Mouse (Mus musculus) embryonic facial prominence, embryonic 15.5 days (tissue): Measurements from ENCODE around the gene Esd. TPM values are rescaled to one million over a fixed set of nuclear protein-coding genes. Genes with fewer than 3 reads are reported as not detected.
A peak's percentile ranks its signal among the peaks of the same experiment; 100 is the strongest.

Source experiments
- ATAC-seq: fragments of 200-750 bp; cut with Nextera tagmentation; 2 replicates; pipeline ENCODE4 v1.8.0; 2017; ENCODE audit warnings: low read depth, moderate TSS enrichment; ENCODE audit not compliant: insufficient number of reproducible peaks, low FRiP score, low TSS enrichment
- H3K27ac ChIP-seq: fragments of 300-500 bp; sonication (generic); replicated peaks from 2 replicates; pipeline ENCODE4 v1.5.1; 2015; ENCODE audit warnings: mild to moderate bottlenecking, inconsistent platforms
- H3K27me3 ChIP-seq: fragments of 300-500 bp; sonication (generic); 2 replicates; pipeline ENCODE4 v1.6.1; 2015; ENCODE audit warnings: inconsistent platforms
- H3K36me3 ChIP-seq: fragments of 300-500 bp; sonication (generic); 2 replicates; pipeline ENCODE4 v1.6.1; 2015; ENCODE audit warnings: mild to moderate bottlenecking, inconsistent platforms
- H3K4me1 ChIP-seq: fragments of 300-500 bp; sonication (generic); 2 replicates; pipeline ENCODE4 v1.6.1; 2015; ENCODE audit warnings: inconsistent platforms
- H3K4me2 ChIP-seq: fragments of 300-500 bp; sonication (generic); replicated peaks from 2 replicates; pipeline ENCODE4 v1.6.1; 2015; ENCODE audit warnings: mild to moderate bottlenecking, inconsistent platforms
- H3K4me3 ChIP-seq: fragments of 300-500 bp; sonication (generic); replicated peaks from 2 replicates; pipeline ENCODE4 v1.5.1; 2015; ENCODE audit warnings: mild to moderate bottlenecking, inconsistent platforms
- H3K9ac ChIP-seq: fragments of 300-500 bp; sonication (generic); 2 replicates; pipeline ENCODE4 v1.6.1; 2015; ENCODE audit warnings: inconsistent platforms
- H3K9me3 ChIP-seq: fragments of 300-500 bp; sonication (generic); replicated peaks from 2 replicates; pipeline ENCODE4 v1.6.1; 2016; ENCODE audit warnings: inconsistent platforms
- WGBS: fragments of 180-500 bp; shearing (Covaris S2); methylation state at CpG from one replicate; pipeline ENCODE4 v1.1.7; 2015; 5-methylcytosine and 5-hydroxymethylcytosine counted together
- polyA plus RNA-seq: library from polyadenylated mRNA; unstranded; fragments of >200 nt; fragmentation: Nextera tagmentation; extraction: Ambion mirVana; gene quantifications from 2 replicates; pipeline ENCODE4 v1.2.1, GENCODE M21; 2015

Esd gene
- 260 and 267 TPM in 2 replicates for polyA plus RNA-seq

GRCm38 (mm10) chr14:74732079-74732783 lies at the start of gene Esd:
Esd (plus strand) TSS chr14:74732297.
- peaks cover 16% of the 10 kb centered on the region for H3K36me3 ChIP-seq
- peak within 1 kb of the TSS; percentile 78 for H3K9ac ChIP-seq
- H3K27ac ChIP-seq, result peak within 1 kb of the TSS; percentile 73
- ATAC-seq, result peak; percentile 98
- H3K4me1 ChIP-seq, result peaks cover 6% of the 10 kb centered on the region
- H3K27me3 ChIP-seq, result no peaks in the 10 kb centered on the region
- peak within 1 kb of the TSS; percentile 84 for H3K4me3 ChIP-seq
- no peaks in the 10 kb centered on the region for H3K9me3 ChIP-seq
- under 1% methylated on average over 53 of the region's 53 CpGs for WGBS
- H3K4me2 ChIP-seq, result peak within 1 kb of the TSS; percentile 65

DNA sequence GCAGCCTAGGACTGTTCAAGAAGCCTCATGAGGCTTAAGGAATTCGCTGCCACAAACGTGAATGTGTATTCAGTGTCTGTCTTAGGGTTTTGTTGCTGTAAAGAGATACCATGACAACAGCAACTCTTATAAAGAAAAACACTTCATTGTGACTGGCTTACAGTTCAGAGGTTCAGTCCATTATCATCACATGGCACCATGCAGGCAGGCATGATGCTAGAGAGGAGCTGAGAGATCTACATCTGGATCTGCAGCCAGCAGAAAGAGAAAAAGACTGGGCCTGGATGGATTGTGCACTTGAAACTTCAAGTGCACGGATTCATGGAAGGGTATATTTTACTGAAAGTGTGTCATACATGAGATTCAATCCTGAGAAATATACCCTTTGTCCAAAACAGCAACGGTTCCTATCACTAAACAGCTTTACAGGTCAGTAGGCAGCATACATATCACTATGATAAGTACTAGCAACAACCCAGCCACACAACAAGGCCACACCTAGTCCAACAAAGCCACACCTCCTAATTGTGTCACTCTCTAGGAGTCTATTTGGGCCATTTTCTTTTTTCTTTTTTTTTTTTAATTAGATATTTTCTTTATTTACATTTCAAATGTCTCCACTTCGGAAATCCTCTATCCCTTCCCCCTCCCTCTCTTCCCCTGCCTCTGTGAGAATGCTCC lies 47.7 kb upstream of the Esd start:
- Histone ChIP-seq H3K9me3 (no peaks in the 10 kb centered on the region), H3K9ac (no peak overlapping the region), H3K4me1 (no peaks in the 10 kb centered on the region), H3K36me3 (no peaks in the 10 kb centered on the region), H3K4me3 (no peak overlapping the region), H3K27ac (no peak overlapping the region), H3K4me2 (no peak overlapping the region), H3K27me3 (no peaks in the 10 kb centered on the region)
- 79% methylated on average over 5 of the region's 5 CpGs for WGBS
- no peak for ATAC-seq

- 90% methylated on average over 2 of the region's 2 CpGs for WGBS
- ATAC-seq, result no peak
Measured at GRCm38 (mm10) chr14:74691963-74692362, 40.1 kb upstream of the Esd start.

GRCm38 (mm10) chr14:74696766-74697165 lies 35.3 kb upstream of the Esd start:
- no peak overlapping the region for H3K4me2 ChIP-seq
- H3K36me3 ChIP-seq, result no peaks in the 10 kb centered on the region
- H3K4me1 ChIP-seq, result no peaks in the 10 kb centered on the region
- ATAC-seq, result no peak
- WGBS, result 23% methylated on average over 4 of the region's 4 CpGs
- no peak overlapping the region for H3K4me3 ChIP-seq
- H3K27ac ChIP-seq, result no peak overlapping the region
- H3K9ac ChIP-seq, result no peak overlapping the region
- H3K9me3 ChIP-seq, result no peaks in the 10 kb centered on the region
- no peaks in the 10 kb centered on the region for H3K27me3 ChIP-seq

More at GRCm38 (mm10) chr14:74691963-74692362, 40.1 kb upstream of the Esd start:
- no peaks in the 10 kb centered on the region for H3K27me3 ChIP-seq
- H3K27ac ChIP-seq, result no peak overlapping the region
- H3K9ac ChIP-seq, result no peak overlapping the region
- H3K4me3 ChIP-seq, result no peak overlapping the region
- no peak overlapping the region for H3K4me2 ChIP-seq
- H3K4me1 ChIP-seq, result no peaks in the 10 kb centered on the region
- H3K9me3 ChIP-seq, result no peaks in the 10 kb centered on the region
- no peaks in the 10 kb centered on the region for H3K36me3 ChIP-seq

DNA sequence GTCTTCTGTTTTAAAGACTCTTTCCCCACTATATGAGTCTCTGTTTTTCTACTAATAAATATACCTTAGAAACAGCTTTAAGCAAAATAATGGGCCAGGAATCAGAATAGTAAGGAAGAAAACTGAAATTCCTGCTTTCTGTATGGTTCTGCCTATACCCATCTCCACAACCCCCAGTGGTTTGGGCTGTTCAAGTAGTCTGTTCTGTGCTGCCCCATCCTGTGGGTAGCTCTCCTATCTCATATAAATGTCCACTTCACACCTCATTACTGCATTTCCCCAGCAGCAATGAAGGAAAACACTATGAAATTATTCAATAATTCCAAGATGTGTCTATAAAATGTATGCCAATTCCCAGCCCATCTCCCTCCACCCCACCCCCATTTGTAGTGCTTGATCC lies 34.7 kb upstream of the Esd start:
- H3K4me2 ChIP-seq, result no peak overlapping the region
- H3K27ac ChIP-seq, result no peak overlapping the region
- no peaks in the 10 kb centered on the region for H3K4me1 ChIP-seq
- no peak overlapping the region for H3K4me3 ChIP-seq
- no peaks in the 10 kb centered on the region for H3K27me3 ChIP-seq
- no peaks in the 10 kb centered on the region for H3K9me3 ChIP-seq
- no peaks in the 10 kb centered on the region for H3K36me3 ChIP-seq
- H3K9ac ChIP-seq, result no peak overlapping the region
- no peak for ATAC-seq

DNA sequence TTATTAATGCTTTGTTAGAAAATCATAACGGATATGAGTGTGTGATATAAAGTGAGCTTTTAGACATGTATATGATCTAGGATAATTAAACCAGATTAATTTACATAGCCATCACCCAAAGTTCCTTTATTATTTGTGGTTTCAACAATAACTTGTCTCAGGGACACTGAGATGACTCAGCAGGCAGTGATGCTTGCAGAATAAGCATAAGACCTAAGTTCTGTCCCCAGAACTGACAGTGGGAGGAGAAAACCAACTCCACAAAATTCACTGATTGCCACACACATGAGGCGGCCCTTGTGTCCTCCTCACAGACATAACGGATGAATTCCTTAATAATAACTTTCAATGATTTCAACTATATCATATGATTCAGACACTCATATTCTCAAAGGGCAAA lies 32.9 kb upstream of the Esd start:
- Histone ChIP-seq H3K27me3 (no peaks in the 10 kb centered on the region), H3K27ac (no peak overlapping the region), H3K9ac (no peak overlapping the region), H3K36me3 (no peaks in the 10 kb centered on the region), H3K4me3 (no peak overlapping the region), H3K9me3 (no peaks in the 10 kb centered on the region), H3K4me1 (no peaks in the 10 kb centered on the region), H3K4me2 (no peak overlapping the region)
- ATAC-seq, result no peak
- 81% methylated on average over 3 of the region's 3 CpGs for WGBS

DNA sequence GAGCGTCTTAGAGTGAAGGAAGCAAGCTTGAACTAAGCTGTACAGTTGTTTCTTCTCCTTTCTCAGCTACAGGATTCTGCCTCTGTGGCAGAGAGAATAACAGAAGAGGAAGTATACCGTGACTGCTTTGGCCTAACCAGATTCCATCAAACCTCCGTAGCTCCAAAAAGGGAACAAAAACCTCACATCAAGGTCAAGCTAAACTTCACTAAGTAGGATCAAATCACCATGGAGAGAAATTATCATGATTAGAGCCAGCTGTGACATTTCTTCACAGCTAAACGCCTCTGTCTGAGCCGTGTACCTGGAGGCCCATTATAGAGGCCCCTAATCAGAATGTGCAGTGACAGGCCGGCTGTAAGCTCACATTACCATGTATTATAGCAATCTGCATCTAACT lies 28.2 kb upstream of the Esd start:
- Histone ChIP-seq H3K4me2 (no peak overlapping the region), H3K27ac (no peak overlapping the region), H3K9me3 (no peaks in the 10 kb centered on the region), H3K4me3 (no peak overlapping the region), H3K27me3 (no peaks in the 10 kb centered on the region), H3K36me3 (no peaks in the 10 kb centered on the region), H3K4me1 (no peaks in the 10 kb centered on the region), H3K9ac (no peak overlapping the region)
- no peak for ATAC-seq
- WGBS, result 16% methylated on average over 6 of the region's 6 CpGs

GRCm38 (mm10) chr14:74709054-74709453 lies 23.0 kb upstream of the Esd start:
- WGBS, result 20% methylated on average over 3 of the region's 3 CpGs

GRCm38 (mm10) chr14:74723541-74723940 lies 8.6 kb upstream of the Esd start:
- H3K4me1 ChIP-seq, result no peaks in the 10 kb centered on the region
- H3K36me3 ChIP-seq, result no peaks in the 10 kb centered on the region
- 78% methylated on average over 3 of the region's 3 CpGs for WGBS
- H3K4me2 ChIP-seq, result no peak overlapping the region
- ATAC-seq, result no peak
- H3K9ac ChIP-seq, result no peak overlapping the region
- H3K27me3 ChIP-seq, result no peaks in the 10 kb centered on the region
- no peak overlapping the region for H3K4me3 ChIP-seq
- H3K9me3 ChIP-seq, result no peaks in the 10 kb centered on the region
- H3K27ac ChIP-seq, result no peak overlapping the region

More at GRCm38 (mm10) chr14:74709054-74709453, 23.0 kb upstream of the Esd start:
- no peak for ATAC-seq
- Histone ChIP-seq H3K4me2 (no peak overlapping the region), H3K9ac (no peak overlapping the region), H3K27me3 (no peaks in the 10 kb centered on the region), H3K27ac (no peak overlapping the region), H3K9me3 (no peaks in the 10 kb centered on the region), H3K4me3 (no peak overlapping the region), H3K36me3 (no peaks in the 10 kb centered on the region), H3K4me1 (no peaks in the 10 kb centered on the region)

DNA sequence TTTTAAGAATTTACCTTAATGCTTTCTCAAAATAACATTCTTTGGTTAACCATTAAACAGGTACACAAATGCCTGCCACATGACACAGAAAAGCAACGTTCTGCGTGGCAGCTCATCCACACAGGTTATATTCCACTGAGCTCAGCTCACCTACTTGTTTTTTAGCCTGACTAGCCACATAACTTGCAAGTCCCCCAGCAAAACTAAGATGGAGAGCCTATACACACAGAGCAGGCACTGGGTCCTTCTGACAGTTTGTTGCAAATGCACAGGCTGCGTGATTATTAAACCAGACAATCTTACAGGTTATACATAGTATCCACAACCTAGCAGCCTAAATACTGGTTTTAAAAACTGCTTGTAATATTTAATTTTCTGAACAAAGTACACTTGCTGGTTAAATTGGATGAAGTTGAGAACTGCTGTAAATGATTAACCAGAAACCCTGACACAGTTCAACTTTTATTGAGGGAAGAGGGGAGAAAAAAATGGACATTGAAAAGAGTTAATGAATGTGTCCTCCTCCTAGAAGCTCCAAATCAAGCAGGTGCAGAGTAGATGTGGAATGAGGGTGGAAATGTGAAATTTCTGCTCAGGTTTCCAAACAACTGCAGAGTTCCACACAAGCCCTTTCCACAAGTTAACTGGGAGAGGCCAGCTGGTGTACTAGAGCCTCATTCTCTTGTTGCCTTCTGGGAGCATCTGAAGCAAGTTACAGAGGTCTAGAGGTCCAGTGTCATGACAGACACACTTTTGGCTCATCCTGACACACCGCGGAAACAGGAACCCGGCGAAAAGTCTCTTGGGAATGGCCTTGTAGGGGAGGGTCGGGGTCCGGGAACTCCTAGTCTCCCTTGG lies 647 bp upstream of the Esd start:
- H3K9ac ChIP-seq, result no peak overlapping the region
- H3K36me3 ChIP-seq, result peaks cover 8% of the 10 kb centered on the region; the same call in 1 of the 2 replicates
- peaks cover 6% of the 10 kb centered on the region for H3K4me1 ChIP-seq
- H3K27me3 ChIP-seq, result no peaks in the 10 kb centered on the region
- H3K4me3 ChIP-seq, result peak overlapping the region; percentile 84
- WGBS, result 29% methylated on average over 9 of the region's 9 CpGs
- H3K4me2 ChIP-seq, result peak overlapping the region; percentile 65
- no peak; the same call in 1 of the 2 replicates for ATAC-seq
- H3K9me3 ChIP-seq, result no peaks in the 10 kb centered on the region
- 0 out of 2 replicates have a peak overlapping the region, but pooled peaks have one; percentile 48 for H3K27ac ChIP-seq

GRCm38 (mm10) chr14:74733397-74733796 lies 1.3 kb downstream of the Esd start:
- Histone ChIP-seq H3K27ac (no peak overlapping the region), H3K9ac (no peak overlapping the region), H3K4me1 (peaks cover 6% of the 10 kb centered on the region), H3K36me3 (peaks cover 23% of the 10 kb centered on the region), H3K9me3 (no peaks in the 10 kb centered on the region), H3K27me3 (no peaks in the 10 kb centered on the region), H3K4me2 (peak overlapping the region; percentile 65), H3K4me3 (peak overlapping the region; percentile 84)
- no peak for ATAC-seq
- 55% methylated on average over 2 of the region's 2 CpGs for WGBS
